Mouse (Mus musculus) CH12.LX (cell line): ENCODE measurements around the gene Phlda1.

Experiments
- CHD2 ChIP-seq: IDR thresholded peaks from 2 replicates; pipeline ENCODE4 v1.6.1; 2011; ENCODE audit warnings: low read length, improper control_type of control experiment
- CTCF ChIP-seq, 2 experiments: IDR thresholded peaks in 1 of 2; conservative IDR thresholded peaks in 1 of 2; 2 replicates each; pipeline ENCODE4 v1.5.1; 2011 to 2012; ENCODE audit warnings: low read depth in 2 of 2, low read length in 2 of 2, improper control_type of control experiment in 1 of 2, inconsistent platforms in 1 of 2, mild to moderate bottlenecking in 1 of 2, moderate library complexity in 1 of 2
- E2F4 ChIP-seq: IDR thresholded peaks from 2 replicates; pipeline ENCODE4 v1.6.1; 2011; ENCODE audit warnings: low read depth, low read length, improper control_type of control experiment; ENCODE audit not compliant: insufficient replicate concordance
- ELF1 ChIP-seq: IDR thresholded peaks from 2 replicates; pipeline ENCODE4 v1.6.1; 2014; ENCODE audit warnings: low read depth, mild to moderate bottlenecking, inconsistent platforms, low read length, improper control_type of control experiment
- EP300 ChIP-seq: IDR thresholded peaks from 2 replicates; pipeline ENCODE4 v1.6.1; 2011; ENCODE audit warnings: low read length, improper control_type of control experiment
- POLR2A ChIP-seq: IDR thresholded peaks from 2 replicates; pipeline ENCODE4 v1.6.1; 2011; ENCODE audit warnings: low read depth, mild to moderate bottlenecking, improper control_type of control experiment, low read length
- TBP ChIP-seq: conservative IDR thresholded peaks from 2 replicates; pipeline ENCODE4 v1.6.1; 2011; ENCODE audit warnings: low read depth, low read length, improper control_type of control experiment
- TCF12 ChIP-seq: IDR thresholded peaks from 2 replicates; pipeline ENCODE4 v1.6.1; 2014; ENCODE audit warnings: low read depth, mild to moderate bottlenecking, inconsistent platforms, low read length, improper control_type of control experiment
- USF1 ChIP-seq: IDR thresholded peaks from 2 replicates; pipeline ENCODE4 v1.6.1; 2014; ENCODE audit warnings: low read depth, mild to moderate bottlenecking, inconsistent platforms, low read length, improper control_type of control experiment
- ZC3H11A ChIP-seq: IDR thresholded peaks from 2 replicates; pipeline ENCODE4 v1.6.1; 2012; ENCODE audit warnings: low read depth, mild to moderate bottlenecking, inconsistent platforms, low read length, improper control_type of control experiment
- ZKSCAN1 ChIP-seq: IDR thresholded peaks from 2 replicates; pipeline ENCODE4 v1.6.1; 2012; ENCODE audit warnings: low read depth, inconsistent platforms, low read length, improper control_type of control experiment, borderline replicate concordance

GRCm38 (mm10) chr10:111458088-111458487 is 48.0 kb upstream of the Phlda1 start:
- TF ChIP-seq CTCF (conservative IDR thresholded peaks at IDR 0.05 in 1 of 2, IDR thresholded peaks at IDR 0.05 in 1 of 2; ENCODE audit: low read depth in 2 of 2, low read length in 2 of 2) (no peak), POLR2A (no peak), ZC3H11A (no peak), USF1 (no peak), TBP (no peak), ZKSCAN1 (no peak), TCF12 (no peak), CHD2 (no peak), E2F4 (no peak), EP300 (no peak), ELF1 (no peak)
